Mouse (Mus musculus) embryonic fibroblast, embryonic 13.5 days (primary cell): Measurements from ENCODE around the gene Slc37a2.

Experiments used
- CTCF ChIP-seq: IDR thresholded peaks from 2 replicates; pipeline ENCODE4 v1.5.1; 2011; ENCODE audit warnings: mild to moderate bottlenecking, control low read depth, low read length, moderate library complexity, borderline replicate concordance; ENCODE audit not compliant: insufficient read depth
- POLR2A ChIP-seq: IDR thresholded peaks from 2 replicates; pipeline ENCODE4 v1.6.1; 2011; ENCODE audit warnings: low read depth, mild to moderate bottlenecking, control low read depth, low read length, moderate library complexity

- TF ChIP-seq CTCF, result no peak
- no peak for TF ChIP-seq POLR2A
Measured at GRCm38 (mm10) chr9:37197067-37197466, 58.5 kb downstream of the Slc37a2 start.
